Mouse (Mus musculus) left cerebral cortex, adult 8-10 months (tissue): Measurements from ENCODE around the gene Slc7a15. TPM values are rescaled to one million over a fixed set of nuclear protein-coding genes. Genes with fewer than 3 reads are reported as not detected.
A peak's percentile ranks its signal among the peaks of the same experiment; 100 is the strongest.

ENCODE experiments used
- DNase-seq, 2 experiments: peaks; one replicate each; pipeline ENCODE4 v3.0.0; 2022; ENCODE audit warnings: low spot score in 2 of 2
- total RNA-seq, 4 experiments: library from RNA; stranded (reverse); gene quantifications; 2 replicates each; pipeline ENCODE4 v1.2.4; 2022

The Slc7a15 gene
- total RNA-seq, 4 experiments from 2014 or later: not detected

- DNase-seq: no peak
These were observed 88.4 kb downstream of the Slc7a15 start for GRCm38 (mm10) chr12:8510317-8510988.

DNA sequence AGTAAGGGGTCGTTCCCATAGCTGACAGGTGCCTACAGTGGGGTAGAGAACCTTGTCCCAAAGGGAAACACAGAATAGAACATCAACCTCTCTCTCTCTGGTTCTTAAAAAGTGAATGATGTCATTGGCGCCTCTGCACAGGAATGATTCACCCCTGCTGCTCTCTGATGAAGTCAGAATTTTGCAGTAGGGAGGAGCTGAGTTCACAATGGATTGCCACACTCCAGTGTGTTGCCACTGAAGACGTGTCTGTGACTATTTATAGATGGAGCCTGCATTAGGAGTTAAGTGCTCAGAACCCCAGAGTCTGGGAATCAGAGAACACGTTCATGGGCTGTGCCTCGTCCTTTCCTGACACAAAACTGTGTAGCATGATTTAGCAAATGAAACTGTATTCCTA lies 89.2 kb downstream of the Slc7a15 start:
- DNase-seq: no peak

DNA sequence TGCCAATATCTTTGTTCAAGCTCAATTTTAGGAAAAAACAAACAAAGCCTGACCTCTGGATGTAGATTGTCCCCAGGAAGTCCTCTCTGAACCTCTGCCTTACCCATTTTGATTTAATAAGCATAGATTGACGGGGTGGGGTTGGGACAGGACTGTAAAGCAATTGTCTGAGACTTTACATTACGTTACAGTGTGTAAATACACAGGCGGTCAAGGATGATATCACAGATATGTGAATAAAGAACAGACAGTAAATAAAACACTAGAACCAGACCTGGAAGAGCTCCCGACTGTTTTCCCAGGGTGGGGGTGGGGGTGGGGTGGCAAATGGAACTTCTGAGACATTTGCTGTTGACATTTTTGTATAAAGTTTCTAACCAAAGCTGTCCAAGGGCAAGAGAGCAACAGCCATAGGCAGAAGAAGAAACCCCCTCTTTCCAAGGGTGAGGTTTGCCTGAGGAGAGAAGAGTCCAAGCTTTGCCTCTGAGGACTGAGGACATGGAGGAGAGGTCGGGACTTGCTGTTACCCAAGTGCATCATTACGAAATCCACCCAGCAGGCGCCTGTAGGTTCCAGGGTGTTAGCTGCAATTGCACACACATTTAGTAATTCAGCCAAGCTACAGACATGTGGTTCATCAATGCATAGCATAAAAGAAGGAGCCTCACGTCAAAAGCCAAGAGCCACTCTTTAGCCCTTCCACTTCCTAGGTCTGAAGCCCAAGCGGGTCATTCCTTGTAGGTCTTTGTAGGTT lies 91.7 kb downstream of the Slc7a15 start:
- DNase-seq: no peak

GRCm38 (mm10) chr12:8504131-8504530 lies 94.7 kb downstream of the Slc7a15 start:
- DNase-seq: no peak

- no peak for DNase-seq
These were observed 96.3 kb downstream of the Slc7a15 start for GRCm38 (mm10) chr12:8502546-8502945.

DNA sequence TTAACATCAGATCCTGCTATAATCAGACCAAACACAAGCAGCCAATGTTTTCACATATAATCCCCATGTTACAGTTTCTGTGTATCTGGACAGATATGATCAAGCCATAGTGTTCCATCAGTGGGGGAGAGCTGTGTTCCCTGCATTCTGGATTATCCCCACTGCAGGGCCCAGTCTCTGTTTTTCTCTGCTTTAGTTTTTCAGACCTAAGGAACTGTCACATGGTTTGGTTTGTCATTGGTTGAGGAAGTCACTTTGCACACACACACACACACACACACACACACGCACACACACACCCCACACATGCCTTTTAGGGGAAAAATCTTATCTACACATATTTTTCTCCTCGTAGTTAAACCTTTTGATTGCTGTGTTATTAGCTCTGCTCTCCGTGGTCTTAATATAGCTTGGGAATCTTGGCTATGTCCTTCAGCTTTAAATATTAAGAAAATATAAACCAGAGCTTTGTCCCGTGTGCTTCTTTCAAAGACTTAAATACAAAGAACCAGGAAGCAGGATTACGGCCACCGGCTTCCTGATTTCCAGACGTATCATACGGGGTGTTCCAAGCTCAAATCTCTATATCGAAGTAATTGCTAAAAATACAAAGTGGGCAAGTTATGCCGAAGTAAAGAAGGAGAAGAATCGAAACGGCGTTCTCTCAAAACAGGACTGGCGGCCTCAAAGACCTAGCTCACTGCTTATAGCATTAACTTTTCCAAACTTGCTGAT lies 97.1 kb downstream of the Slc7a15 start:
- no peak for DNase-seq

DNA sequence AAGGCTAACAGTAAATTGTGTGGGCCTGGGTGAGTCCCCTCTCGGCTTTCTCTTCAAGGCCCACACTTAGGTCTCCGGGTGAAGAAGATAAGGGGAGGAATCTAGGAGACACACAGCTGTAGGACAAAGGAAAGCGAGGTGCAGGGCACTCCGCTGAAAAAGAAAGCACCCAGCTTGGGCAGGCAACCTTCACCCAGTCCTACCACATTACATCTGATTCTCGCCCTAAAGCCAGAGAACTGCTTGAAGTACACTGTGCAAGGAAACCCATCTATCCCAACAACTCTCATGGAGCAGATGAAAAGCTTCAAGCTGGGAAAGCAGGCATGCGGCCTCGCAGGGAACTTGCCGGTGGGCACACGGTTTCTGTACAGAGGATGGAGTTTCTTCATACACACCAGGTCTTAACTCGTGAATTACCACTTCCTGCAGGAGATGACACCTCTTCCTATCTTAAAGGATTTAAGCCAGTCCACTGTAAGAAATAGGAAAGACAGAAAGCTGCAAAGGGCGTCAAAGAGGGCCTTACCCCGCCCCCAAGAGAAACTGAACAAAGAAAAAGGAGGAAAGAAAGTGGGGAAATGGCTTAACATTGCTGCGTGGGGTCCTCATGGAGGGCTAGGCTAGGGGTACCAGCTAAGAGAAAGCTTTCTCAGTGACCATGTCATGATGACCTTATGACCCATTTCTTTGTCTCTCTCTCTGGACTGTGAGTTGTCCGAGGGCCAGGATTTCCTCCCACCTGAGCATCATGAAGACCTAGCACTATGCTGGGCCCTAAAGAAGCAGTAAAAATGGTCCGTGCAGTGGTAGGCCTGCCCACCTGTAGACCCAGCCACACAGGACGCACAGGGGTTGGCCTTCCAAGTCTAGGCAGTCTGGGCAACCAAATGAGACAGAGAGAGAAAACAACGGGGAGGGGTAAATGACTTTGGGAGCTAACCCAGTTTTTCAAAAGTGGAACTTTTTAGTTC lies 98.0 kb downstream of the Slc7a15 start:
- DNase-seq: peak in 1 of 2 experiments; percentile 32

DNA sequence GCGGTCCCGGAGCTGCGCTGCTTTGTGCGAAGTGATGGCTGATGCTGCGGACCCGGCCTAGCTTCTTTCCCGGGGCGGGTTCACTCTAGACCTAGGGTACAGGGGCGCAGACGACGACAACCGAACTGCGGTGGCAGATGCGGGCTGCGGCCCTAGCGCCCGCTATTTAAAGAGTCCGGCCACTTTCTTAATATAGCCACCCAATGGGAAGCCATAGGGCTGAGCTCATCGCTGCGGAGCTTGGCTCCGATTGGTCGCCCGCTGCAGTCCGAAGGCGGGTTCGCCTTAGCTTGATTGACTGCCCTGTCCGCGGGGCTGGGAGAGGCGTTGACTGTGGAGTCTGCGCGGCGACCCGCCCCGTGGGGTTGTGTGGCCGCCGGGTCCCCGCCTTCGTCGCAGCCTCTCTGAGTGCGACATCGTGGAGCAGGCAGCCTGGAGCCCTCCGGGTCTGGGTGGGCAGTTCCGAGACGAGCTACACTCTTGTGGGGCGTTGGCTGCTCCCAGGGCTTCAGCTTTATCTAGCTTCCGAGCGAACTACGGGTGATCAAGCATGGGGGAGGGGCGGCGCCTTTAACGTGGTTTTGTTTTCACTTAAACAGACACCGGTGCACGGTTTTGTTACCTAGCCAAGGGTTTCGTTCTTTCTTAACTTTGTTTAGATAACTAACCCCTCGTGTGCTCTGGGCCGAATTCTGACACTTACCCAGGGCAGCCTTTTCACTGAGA lies 98.8 kb downstream of the Slc7a15 start, which contains the start of gene Rhob:
Rhob (minus strand) TSS at position 139 of the 726 bp plus-strand sequence.
- DNase-seq: peak; percentile 99 to 100

GRCm38 (mm10) chr12:8499001-8499870 lies 99.6 kb downstream of the Slc7a15 start:
- DNase-seq: peak; percentile 64

DNA sequence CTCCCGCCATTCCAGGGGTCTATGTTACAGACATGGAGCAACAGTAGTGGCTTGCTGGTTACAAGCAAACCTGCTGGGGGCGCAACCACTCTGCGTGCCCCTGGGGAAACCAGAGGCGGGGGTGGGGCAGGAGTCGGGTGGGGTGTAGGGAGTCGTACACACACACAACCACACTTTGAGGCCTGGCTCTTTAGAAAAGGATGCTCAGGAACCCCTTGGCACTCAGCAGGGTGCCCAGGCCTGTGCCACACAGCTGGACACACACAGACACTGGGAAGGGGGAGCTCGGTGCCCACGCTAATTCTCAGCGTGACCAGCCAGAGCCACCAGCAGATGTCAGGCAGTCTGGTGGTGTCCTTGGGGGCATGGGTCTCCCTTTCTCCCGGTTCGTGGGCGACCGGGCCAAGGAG lies 100.3 kb downstream of the Slc7a15 start:
- DNase-seq: peak in 1 of 2 experiments; percentile 51

DNA sequence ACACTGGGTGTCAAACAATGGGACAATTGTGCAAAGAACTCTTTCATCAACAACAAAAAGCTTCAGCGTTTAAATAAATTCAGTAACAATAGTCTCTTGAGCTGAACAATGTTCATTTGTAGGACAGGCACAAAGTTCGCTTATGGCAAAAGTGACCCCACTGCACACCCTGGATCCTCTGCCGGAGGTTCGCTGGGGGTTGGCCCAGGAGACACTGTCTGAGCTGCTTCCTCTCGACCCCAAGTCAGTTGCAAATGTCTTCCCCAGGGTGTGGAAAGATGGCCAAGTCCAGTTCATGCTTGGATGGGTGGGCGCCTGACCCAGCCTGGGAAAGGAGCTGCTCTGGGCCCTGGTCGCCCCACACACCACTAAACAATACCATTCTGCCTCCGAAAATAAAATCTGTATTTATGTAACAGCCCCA lies 100.7 kb downstream of the Slc7a15 start:
- DNase-seq: peak; percentile 32 to 53

GRCm38 (mm10) chr12:8497314-8497706 lies 101.6 kb downstream of the Slc7a15 start:
- DNase-seq: no peak

GRCm38 (mm10) chr12:8496679-8497313 lies 102.1 kb downstream of the Slc7a15 start:
- DNase-seq: no peak

DNA sequence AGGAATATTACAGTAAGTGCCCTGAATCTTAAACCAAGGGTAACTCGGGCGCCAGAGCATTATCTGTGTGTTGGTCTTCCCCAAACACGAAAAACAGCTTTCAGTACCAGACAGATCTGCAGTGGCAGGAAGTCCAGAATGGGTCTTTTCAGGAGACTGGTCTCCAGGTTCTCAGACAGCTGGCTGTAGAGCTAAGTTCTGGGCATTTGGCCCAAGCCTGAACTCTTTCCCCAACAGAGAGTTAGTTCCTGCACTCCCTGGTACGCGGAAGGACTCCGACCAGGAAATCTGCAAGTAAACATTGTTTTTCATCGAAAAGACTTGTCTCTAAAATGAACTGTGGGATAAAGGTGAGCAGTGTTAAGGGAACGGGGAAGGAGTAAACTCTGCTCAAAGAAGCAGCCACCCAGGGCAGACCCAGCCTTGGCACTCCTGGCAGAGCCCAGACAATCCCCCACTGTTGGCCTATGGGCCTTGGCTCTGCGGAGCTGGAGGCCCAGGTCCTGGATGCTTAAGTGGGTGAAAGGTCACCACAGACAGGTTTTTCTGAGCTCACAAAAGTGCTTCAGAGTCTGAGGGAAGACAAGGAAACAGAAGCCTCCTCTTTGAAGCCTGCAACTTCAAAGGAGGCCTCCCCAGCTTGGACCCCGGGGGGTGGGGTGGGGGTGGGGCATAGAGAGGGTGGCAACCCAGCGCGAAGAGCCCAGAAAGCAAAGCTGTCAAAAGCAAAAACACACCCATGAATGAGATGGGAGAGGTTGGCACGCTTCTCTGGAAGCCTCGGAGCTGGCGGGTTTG lies 102.8 kb downstream of the Slc7a15 start:
- peak in 1 of 2 experiments; percentile 57 for DNase-seq

GRCm38 (mm10) chr12:8494675-8495074 lies 104.2 kb downstream of the Slc7a15 start:
- no peak for DNase-seq

GRCm38 (mm10) chr12:8493386-8493785 lies 105.5 kb downstream of the Slc7a15 start:
- no peak for DNase-seq

- no peak for DNase-seq
These were observed 109.8 kb downstream of the Slc7a15 start for GRCm38 (mm10) chr12:8489098-8489497.

DNA sequence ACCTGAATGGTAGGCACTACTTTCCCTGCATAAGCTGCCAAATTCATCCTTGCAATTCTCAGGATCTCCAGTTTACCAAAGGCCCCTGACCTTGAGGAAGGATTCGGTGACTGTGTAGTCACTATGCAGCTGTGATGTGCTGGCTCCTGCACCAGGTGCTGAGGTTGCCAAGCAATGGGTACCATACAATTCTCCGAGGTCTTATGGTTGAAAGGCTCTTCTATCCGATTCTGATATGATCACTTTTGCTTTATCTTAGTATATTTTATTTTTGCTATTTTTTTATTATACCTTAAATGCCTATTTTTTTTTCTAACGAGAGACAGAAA lies 110.2 kb downstream of the Slc7a15 start:
- DNase-seq: no peak
